In the genomic region with DNA sequence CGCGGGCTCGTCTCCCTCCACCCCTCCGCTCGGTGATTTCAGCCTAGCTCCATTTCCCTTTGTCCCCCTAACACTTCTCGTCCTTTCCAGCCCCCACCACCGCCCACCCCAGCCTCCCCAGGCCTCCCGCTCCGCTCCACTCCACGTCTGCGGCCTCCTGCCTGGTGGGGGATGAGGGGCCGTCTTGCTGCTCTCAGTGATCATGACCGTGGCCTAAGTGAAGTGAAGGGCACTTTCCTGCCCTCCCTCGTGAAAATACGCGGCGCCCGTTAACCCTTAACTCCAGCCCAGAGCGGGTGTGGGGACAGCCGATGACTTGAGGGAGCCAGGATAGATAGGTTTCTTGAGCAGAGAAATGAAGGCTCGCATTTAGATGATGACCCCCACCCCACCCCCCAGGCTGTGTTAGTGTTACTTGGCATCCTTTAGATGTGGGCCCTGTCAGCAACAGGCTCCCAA, we compare ENCODE assay signal across 7 mouse cellular contexts. TPM values are rescaled to one million over a fixed set of nuclear protein-coding genes. Genes with fewer than 3 reads are reported as not detected.
DNase-seq lines count a peak whose midpoint lies in the region; ATAC-seq and TF ChIP-seq lines count a peak whose summit lies in the region.

No protein-coding gene starts in this region.

- no peaks in the 10 kb centered on the region for H3K4me1 ChIP-seq in ES-Bruce4 (ENCODE audit: control insufficient read depth, insufficient read depth, low read length)
- peaks cover 24% of the 10 kb centered on the region for H3K4me1 ChIP-seq in embryonic facial prominence, embryonic 12.5 days
- peaks cover 31% of the 10 kb centered on the region for H3K4me1 ChIP-seq in limb, embryonic 12.5 days (replicated peaks)
- peaks cover 43% of the 10 kb centered on the region for H3K4me1 ChIP-seq in midbrain, embryonic 16.5 days (ENCODE audit: control insufficient read depth, insufficient read depth, low read length)

- ATAC-seq in embryonic facial prominence, embryonic 12.5 days (ENCODE audit: insufficient number of reproducible peaks, insufficient read depth, low FRiP score, low TSS enrichment) = no peak
- ATAC-seq in limb, embryonic 12.5 days (ENCODE audit: insufficient number of reproducible peaks, insufficient read depth, low FRiP score, low TSS enrichment, low read depth) = peak; percentile 7; the same call in 1 of the 2 replicates
- ATAC-seq in midbrain, embryonic 16.5 days = 0 out of 2 replicates have a peak, but pooled peaks have one; percentile 1
- no peak for ATAC-seq in inflammation-experienced regulatory T-cells, adult 6 months

- H3K4me2 ChIP-seq in embryonic facial prominence, embryonic 12.5 days (replicated peaks) = peak overlapping the region; percentile 68
- H3K4me2 ChIP-seq in limb, embryonic 12.5 days = peak overlapping the region; percentile 91
- peak overlapping the region; percentile 98 for H3K4me2 ChIP-seq in midbrain, embryonic 16.5 days (ENCODE audit: low read length)

- no peak for TF ChIP-seq EP300 in ES-Bruce4 (IDR thresholded peaks at IDR 0.05; ENCODE audit: insufficient read depth, low read depth, low read length)

- peak overlapping the region; percentile 96 for H3K9ac ChIP-seq in ES-Bruce4 (ENCODE audit: low read depth, poor library complexity, severe bottlenecking)
- peak overlapping the region; percentile 98 for H3K9ac ChIP-seq in embryonic facial prominence, embryonic 12.5 days
- H3K9ac ChIP-seq in limb, embryonic 12.5 days (replicated peaks) = peak overlapping the region; percentile 97
- peak overlapping the region; percentile 97 for H3K9ac ChIP-seq in midbrain, embryonic 16.5 days (ENCODE audit: low read depth, low read length)

- no peaks in the 10 kb centered on the region for H3K27me3 ChIP-seq in ES-Bruce4 (ENCODE audit: control insufficient read depth, insufficient read depth, low read length, poor library complexity, severe bottlenecking)
- H3K27me3 ChIP-seq in embryonic facial prominence, embryonic 12.5 days = no peaks in the 10 kb centered on the region
- H3K27me3 ChIP-seq in limb, embryonic 12.5 days = peaks cover 4% of the 10 kb centered on the region; the same call in 1 of the 2 replicates
- no peaks in the 10 kb centered on the region for H3K27me3 ChIP-seq in midbrain, embryonic 16.5 days (ENCODE audit: control insufficient read depth, insufficient read depth, low read depth, low read length)

- peak; percentile 35 for DNase-seq in ZHBTc4 (ENCODE audit: low read depth, low spot score)
- DNase-seq in heart, postnatal 4 days = peak; percentile 54

- peaks cover 13% of the 10 kb centered on the region for H3K36me3 ChIP-seq in ES-Bruce4 (ENCODE audit: control insufficient read depth, insufficient read depth, low read length, poor library complexity, severe bottlenecking)
- H3K36me3 ChIP-seq in embryonic facial prominence, embryonic 12.5 days = peaks cover 20% of the 10 kb centered on the region
- peaks cover 34% of the 10 kb centered on the region for H3K36me3 ChIP-seq in limb, embryonic 12.5 days
- H3K36me3 ChIP-seq in midbrain, embryonic 16.5 days (ENCODE audit: control insufficient read depth, insufficient read depth, low read length) = 0 out of 2 replicates have a peak, but pooled peaks cover 6% of the 10 kb centered on the region

- H3K4me3 ChIP-seq in ES-Bruce4 (ENCODE audit: low read depth, low read length) = peak overlapping the region; percentile 86
- H3K4me3 ChIP-seq in embryonic facial prominence, embryonic 12.5 days = peak overlapping the region; percentile 96
- H3K4me3 ChIP-seq in limb, embryonic 12.5 days (replicated peaks) = peak overlapping the region; percentile 80
- peak overlapping the region; percentile 95 for H3K4me3 ChIP-seq in midbrain, embryonic 16.5 days (ENCODE audit: low read depth, low read length)

- H3K9me3 ChIP-seq in ES-Bruce4 (replicated peaks; ENCODE audit: control insufficient read depth, insufficient read depth, low read length, poor library complexity, severe bottlenecking) = no peaks in the 10 kb centered on the region
- no peaks in the 10 kb centered on the region for H3K9me3 ChIP-seq in embryonic facial prominence, embryonic 12.5 days
- no peaks in the 10 kb centered on the region for H3K9me3 ChIP-seq in limb, embryonic 12.5 days
- H3K9me3 ChIP-seq in midbrain, embryonic 16.5 days (replicated peaks; ENCODE audit: control insufficient read depth, low read length, poor library complexity, severe bottlenecking) = no peaks in the 10 kb centered on the region

- WGBS in embryonic facial prominence, embryonic 12.5 days = under 1% methylated on average over 20 of the region's 21 CpGs
- WGBS in limb, embryonic 12.5 days = 2% methylated on average over 21 of the region's 21 CpGs
- WGBS in midbrain, embryonic 16.5 days = under 1% methylated on average over 21 of the region's 21 CpGs

- H3K27ac ChIP-seq in ES-Bruce4 (ENCODE audit: insufficient read depth, low read length) = no peak overlapping the region
- peak overlapping the region; percentile 96 for H3K27ac ChIP-seq in embryonic facial prominence, embryonic 12.5 days
- H3K27ac ChIP-seq in limb, embryonic 12.5 days = peak overlapping the region; percentile 96
- H3K27ac ChIP-seq in midbrain, embryonic 16.5 days (ENCODE audit: low read length) = peak overlapping the region; percentile 97

- TF ChIP-seq POLR2A in ES-Bruce4 (IDR thresholded peaks at IDR 0.05; ENCODE audit: insufficient read depth, low read length) = no peak

- no peak for TF ChIP-seq CTCF in ES-Bruce4 (IDR thresholded peaks at IDR 0.05; ENCODE audit: low read depth, low read length)

RNA-seq across cellular contexts. Expression of a gene that starts 2.4 kb away (rescaled TPM):
- 91.8 and 98.3 TPM in 2 replicates for polyA plus RNA-seq in ES-Bruce4 (2011; ENCODE audit: insufficient read depth, insufficient read length, low read depth, missing spikeins)
- 375 and 392 TPM in 2 replicates for polyA plus RNA-seq in embryonic facial prominence, embryonic 12.5 days (2016; fragmentation: Nextera tagmentation; extraction: Ambion mirVana)
- 100 to 1,000 TPM; 629 to 659 TPM for total RNA-seq in heart, postnatal 4 days (2021)
- 359 and 372 TPM in 2 replicates for polyA plus RNA-seq in limb, embryonic 12.5 days (2016; fragmentation: Nextera tagmentation; extraction: Ambion mirVana)
- polyA plus RNA-seq in midbrain, embryonic 16.5 days (2015; fragmentation: Nextera tagmentation; extraction: Ambion mirVana) = 538 and 554 TPM in 2 replicates
- polyA plus RNA-seq in inflammation-experienced regulatory T-cells, adult 6 months (2017; shearing (Covaris generic)) = 100 to 1,000 TPM; 403 to 748 (median 453) TPM

RNA-seq across cellular contexts. Expression of a gene that starts 39.8 kb away (rescaled TPM):
- 26.9 and 27.7 TPM in 2 replicates for polyA plus RNA-seq in ES-Bruce4 (2011; ENCODE audit: insufficient read depth, insufficient read length, low read depth, missing spikeins)
- 38.6 and 43.0 TPM in 2 replicates for polyA plus RNA-seq in embryonic facial prominence, embryonic 12.5 days (2016; fragmentation: Nextera tagmentation; extraction: Ambion mirVana)
- 10 to 100 TPM; 85.0 to 86.1 TPM for total RNA-seq in heart, postnatal 4 days (2021)
- polyA plus RNA-seq in limb, embryonic 12.5 days (2016; fragmentation: Nextera tagmentation; extraction: Ambion mirVana) = 40.6 and 41.0 TPM in 2 replicates
- 14.3 and 15.6 TPM in 2 replicates for polyA plus RNA-seq in midbrain, embryonic 16.5 days (2015; fragmentation: Nextera tagmentation; extraction: Ambion mirVana)
- under 1 TPM; 0.16 to 0.34 (median 0.16) TPM for polyA plus RNA-seq in inflammation-experienced regulatory T-cells, adult 6 months (2017; shearing (Covaris generic))

Comparison
In these comparisons a context has a peak if more than half of its experiments do, and no peak if none do; other contexts are left out.
1. ATAC-seq: peak in limb, embryonic 12.5 days (single experiment) and midbrain, embryonic 16.5 days (single experiment); none in embryonic facial prominence, embryonic 12.5 days (single experiment) and inflammation-experienced regulatory T-cells, adult 6 months (single experiment).
2. RNA of a gene that starts 39.8 kb away (polyA plus RNA-seq): 38.6 to 43.0 TPM in embryonic facial prominence, embryonic 12.5 days, 40.6 to 41.0 TPM in limb, embryonic 12.5 days, 26.9 to 27.7 TPM in ES-Bruce4 and 14.3 to 15.6 TPM in midbrain, embryonic 16.5 days; 0.16 to 0.34 TPM in inflammation-experienced regulatory T-cells, adult 6 months; every median in the first group is over 10 times any median in the second.
3. Peak in every context shown above with its lines, with median percentiles within 50 percentile points of each other: H3K4me3 ChIP-seq, H3K9ac ChIP-seq and H3K4me2 ChIP-seq.